In genomic region chr12:107973556-107974140, GRCm38 (mm10) we compare ENCODE assay signal across 13 mouse cellular contexts. TPM values are rescaled to one million over a fixed set of nuclear protein-coding genes. Genes with fewer than 3 reads are reported as not detected.
DNase-seq lines count a peak whose midpoint lies in the region; ATAC-seq and TF ChIP-seq lines count a peak whose summit lies in the region.
"Had no signal": no experiment of that assay in that cellular context is flagged by ENCODE, and none has a peak within 500 bp of the region (broad histone marks: within the 10 kb centered on the region; RNA-seq: fewer than 3 reads in every experiment).

No protein-coding gene starts in this region.

- H3K4me3 ChIP-seq in heart, embryonic 12.5 days: no peak overlapping the region
- no peak overlapping the region for H3K4me3 ChIP-seq in lung, embryonic 15.5 days
- no peak overlapping the region for H3K4me3 ChIP-seq in forebrain, postnatal 0 days (ENCODE audit: low read depth, low read length)
- no peak overlapping the region for H3K4me3 ChIP-seq in stomach, embryonic 14.5 days (ENCODE audit: low read depth, low read length)
- H3K4me3 ChIP-seq: erythroblast, embryonic 14.5 days; limb, embryonic 15.5 days had no signal

- no peak overlapping the region for H3K9ac ChIP-seq in heart, embryonic 12.5 days
- H3K9ac ChIP-seq in lung, embryonic 15.5 days: no peak overlapping the region
- H3K9ac ChIP-seq in forebrain, postnatal 0 days: peak overlapping the region; percentile 52
- H3K9ac ChIP-seq in stomach, embryonic 14.5 days (replicated peaks; ENCODE audit: low read depth, low read length): no peak overlapping the region
- H3K9ac ChIP-seq: limb, embryonic 15.5 days had no signal

- WGBS in heart, embryonic 12.5 days: 31% methylated on average over 11 of the region's 11 CpGs
- WGBS in lung, embryonic 15.5 days: 36% methylated on average over 11 of the region's 11 CpGs
- 52% methylated on average over 11 of the region's 11 CpGs for WGBS in forebrain, postnatal 0 days
- WGBS in stomach, embryonic 14.5 days: 48% methylated on average over 11 of the region's 11 CpGs

- no peak for TF ChIP-seq CTCF in forebrain, postnatal 0 days (IDR thresholded peaks at IDR 0.05; ENCODE audit: low read depth)

- peaks cover 6% of the 10 kb centered on the region; the same call in 1 of the 2 replicates for H3K9me3 ChIP-seq in heart, embryonic 12.5 days (replicated peaks)
- no peaks in the 10 kb centered on the region; the same call in 1 of the 2 replicates for H3K9me3 ChIP-seq in lung, embryonic 15.5 days
- H3K9me3 ChIP-seq in forebrain, postnatal 0 days (ENCODE audit: low read length): no peaks in the 10 kb centered on the region
- no peaks in the 10 kb centered on the region for H3K9me3 ChIP-seq in stomach, embryonic 14.5 days (ENCODE audit: control insufficient read depth, low read depth, low read length)
- H3K9me3 ChIP-seq: limb, embryonic 15.5 days had no signal

- no peak for DNase-seq in heart, postnatal 14 days
- DNase-seq in lung, postnatal 25 days (ENCODE audit: low spot score): no peak
- no peak for DNase-seq in forebrain, postnatal 0 days
- no peak for DNase-seq in spleen, adult 12 weeks (ENCODE audit: low spot score)
- DNase-seq in thymus, adult 18-20 months: no peak
- DNase-seq: cerebellum, adult 8-10 months; kidney, postnatal 36 days had no signal

- H3K27me3 ChIP-seq in heart, embryonic 12.5 days (replicated peaks): peaks cover 3% of the 10 kb centered on the region; the same call in 1 of the 2 replicates
- H3K27me3 ChIP-seq in lung, embryonic 15.5 days: peaks cover 31% of the 10 kb centered on the region; the same call in 1 of the 2 replicates
- H3K27me3 ChIP-seq in forebrain, postnatal 0 days (ENCODE audit: insufficient read depth, low read length): no peaks in the 10 kb centered on the region
- no peaks in the 10 kb centered on the region for H3K27me3 ChIP-seq in stomach, embryonic 14.5 days (ENCODE audit: control insufficient read depth, insufficient read depth, low read length)
- H3K27me3 ChIP-seq: limb, embryonic 15.5 days had no signal

- peaks cover 66% of the 10 kb centered on the region for H3K4me1 ChIP-seq in heart, embryonic 12.5 days (replicated peaks)
- peaks cover 43% of the 10 kb centered on the region for H3K4me1 ChIP-seq in lung, embryonic 15.5 days
- H3K4me1 ChIP-seq in forebrain, postnatal 0 days (ENCODE audit: insufficient read depth): peaks cover 38% of the 10 kb centered on the region
- H3K4me1 ChIP-seq in stomach, embryonic 14.5 days (ENCODE audit: control insufficient read depth, insufficient read depth, low read length): peaks cover 21% of the 10 kb centered on the region; the same call in 1 of the 2 replicates

- no peak for ATAC-seq in heart, embryonic 12.5 days (ENCODE audit: insufficient number of reproducible peaks, low FRiP score)
- no peak for ATAC-seq in lung, embryonic 15.5 days (ENCODE audit: borderline replicate concordance, extremely low read depth, low FRiP score, low TSS enrichment)
- no peak for ATAC-seq in forebrain, postnatal 0 days
- ATAC-seq in stomach, embryonic 14.5 days (ENCODE audit: insufficient number of reproducible peaks, insufficient read depth, low FRiP score, low read depth): peak; percentile 64

- H3K36me3 ChIP-seq in heart, embryonic 12.5 days: no peaks in the 10 kb centered on the region
- H3K36me3 ChIP-seq in lung, embryonic 15.5 days: no peaks in the 10 kb centered on the region
- H3K36me3 ChIP-seq in forebrain, postnatal 0 days (ENCODE audit: insufficient read depth): no peaks in the 10 kb centered on the region
- H3K36me3 ChIP-seq in stomach, embryonic 14.5 days (ENCODE audit: control insufficient read depth, insufficient read depth, low read length): no peaks in the 10 kb centered on the region
- H3K36me3 ChIP-seq: limb, embryonic 15.5 days had no signal

- intact Hi-C loops in heart, postnatal 14 days (cut with DNase I): no loop called here

- H3K27ac ChIP-seq in heart, embryonic 12.5 days (ENCODE audit: poor library complexity, severe bottlenecking): peak overlapping the region; percentile 73
- 0 out of 2 replicates have a peak overlapping the region, but pooled peaks have one; percentile 2 for H3K27ac ChIP-seq in lung, embryonic 15.5 days
- H3K27ac ChIP-seq in forebrain, postnatal 0 days (ENCODE audit: low read depth, low read length): peak overlapping the region; percentile 86; the same call in 1 of the 2 replicates
- H3K27ac ChIP-seq in stomach, embryonic 14.5 days (ENCODE audit: low read length): no peak overlapping the region; the same call in 1 of the 2 replicates
- H3K27ac ChIP-seq: limb, embryonic 15.5 days had no signal

- H3K4me2 ChIP-seq in heart, embryonic 12.5 days: peak overlapping the region; percentile 20
- peak overlapping the region; percentile 6; the same call in 1 of the 2 replicates for H3K4me2 ChIP-seq in lung, embryonic 15.5 days
- H3K4me2 ChIP-seq in forebrain, postnatal 0 days (ENCODE audit: low read depth): peak overlapping the region; percentile 65
- H3K4me2 ChIP-seq in stomach, embryonic 14.5 days (replicated peaks; ENCODE audit: low read depth, low read length): no peak overlapping the region
- H3K4me2 ChIP-seq: limb, embryonic 15.5 days had no signal

RNA-seq across cellular contexts. Expression of gene Bcl11b, which starts 29.8 kb away (rescaled TPM):
- polyA plus RNA-seq in heart, embryonic 12.5 days (2016; fragmentation: Nextera tagmentation; extraction: Ambion mirVana): 4.9 and 5.0 TPM in 2 replicates
- 1 to 10 TPM; 1.2 to 8.6 TPM for total RNA-seq in heart, postnatal 14 days (2021)
- polyA plus RNA-seq in lung, embryonic 15.5 days (2015; fragmentation: Nextera tagmentation; extraction: Ambion mirVana): 3.4 and 5.2 TPM in 2 replicates
- 103 and 122 TPM in 2 replicates for total RNA-seq in forebrain, postnatal 0 days (2014; rRNA removed)
- polyA plus RNA-seq in forebrain, postnatal 0 days (2015; fragmentation: Nextera tagmentation; extraction: Ambion mirVana): 45.4 and 70.1 TPM in 2 replicates
- 6.0 and 6.8 TPM in 2 replicates for polyA plus RNA-seq in stomach, embryonic 14.5 days (2014; fragmentation: Nextera tagmentation; extraction: Ambion mirVana)
- total RNA-seq: granulocyte monocyte progenitor cell, adult 5-6 weeks had no signal
- polyA plus RNA-seq: erythroblast, embryonic 14.5 days had no signal
